16 mouse cellular contexts compared by ENCODE assay signal in the genomic region with DNA sequence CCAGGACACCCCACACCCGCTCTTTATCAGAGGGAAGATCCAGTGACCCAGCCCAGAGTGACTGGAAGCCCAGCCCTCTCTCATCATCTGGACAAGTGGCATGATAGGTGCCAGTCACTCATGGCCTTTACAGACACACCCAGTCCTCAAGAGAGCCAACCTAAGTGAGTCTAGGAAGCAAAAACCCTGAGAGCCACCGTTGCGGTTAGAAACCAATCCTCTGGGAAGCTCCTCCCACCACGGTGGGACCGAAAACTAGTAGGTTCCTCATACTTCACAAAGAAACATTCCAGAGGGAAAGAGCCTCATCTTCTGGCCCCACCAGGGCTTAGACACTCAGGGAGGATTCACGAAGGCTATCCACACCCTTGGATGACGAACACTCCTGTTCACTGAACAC. TPM values are rescaled to one million over a fixed set of nuclear protein-coding genes. Genes with fewer than 3 reads are reported as not detected.
A peak's percentile ranks its signal among the peaks of the same experiment; 100 is the strongest.
DNase-seq lines count a peak whose midpoint lies in the region; ATAC-seq and TF ChIP-seq lines count a peak whose summit lies in the region.
"Had no signal": no experiment of that assay in that cellular context is flagged by ENCODE, and none has a peak within 500 bp of the region (broad histone marks: within the 10 kb centered on the region; RNA-seq: fewer than 3 reads in every experiment).

No protein-coding gene starts in this region.

- peaks cover 11% of the 10 kb centered on the region; the same call in 1 of the 2 replicates for H3K79me2 ChIP-seq in liver, adult 2 months (ENCODE audit: control insufficient read depth, insufficient read depth, low read length)
- H3K79me2 ChIP-seq in CH12.LX (replicated peaks; ENCODE audit: control insufficient read depth, extremely low read depth, insufficient read depth, poor library complexity, severe bottlenecking) = no peaks in the 10 kb centered on the region

- WGBS in heart, embryonic 11.5 days (ENCODE audit: insufficient replicate concordance) = 65% methylated on average over 7 of the region's 7 CpGs
- 13% methylated on average over 7 of the region's 7 CpGs for WGBS in liver, adult 2 months

- H3K9me3 ChIP-seq in heart, embryonic 11.5 days (replicated peaks; ENCODE audit: control insufficient read depth, low read length) = no peaks in the 10 kb centered on the region
- no peaks in the 10 kb centered on the region for H3K9me3 ChIP-seq in CH12.LX (replicated peaks; ENCODE audit: low read length)
- H3K9me3 ChIP-seq: embryonic facial prominence, embryonic 12.5 days; forebrain, embryonic 15.5 days; neural tube, embryonic 12.5 days had no signal

- intact Hi-C loops in heart, postnatal 36 days (cut with DNase I) = loop anchor here (2.0 to 5.0 kb wide), 4 partner anchors 23 to 58 kb away; no protein-coding TSS in a partner anchor

- TF ChIP-seq EP300 in CH12.LX (IDR thresholded peaks at IDR 0.05; ENCODE audit: low read length) = no peak

- TF ChIP-seq RAD21 in CH12.LX (IDR thresholded peaks at IDR 0.05; ENCODE audit: low read depth, low read length) = no peak

- no peaks in the 10 kb centered on the region for H3K27me3 ChIP-seq in heart, embryonic 11.5 days (ENCODE audit: control insufficient read depth, insufficient read depth, low read length)
- H3K27me3 ChIP-seq in liver, adult 2 months (ENCODE audit: control insufficient read depth, insufficient read depth, low read length) = no peaks in the 10 kb centered on the region
- peaks cover 44% of the 10 kb centered on the region for H3K27me3 ChIP-seq in CH12.LX (replicated peaks)
- H3K27me3 ChIP-seq: embryonic facial prominence, embryonic 12.5 days; forebrain, embryonic 15.5 days; neural tube, embryonic 12.5 days had no signal

- in situ Hi-C loops in CH12.LX (cut with MboI; ENCODE audit: low pct_ligation_motif_present, low pct_unique_long_range_greater_than_20kb, low sequenced_read_pairs) = no loop called here

- DNase-seq in heart, postnatal 36 days = no peak
- DNase-seq in liver, adult 2 months (ENCODE audit: extremely low read depth, low read depth, low spot score) = peak; percentile 75
- DNase-seq in liver (no peak), CH12.LX (ENCODE audit: extremely low read depth) (no peak)
- peak; percentile 67 for DNase-seq in lung, postnatal 36 days
- DNase-seq in cerebellum, adult 11-12 months = no peak
- DNase-seq: adrenal gland, postnatal 14 days; B cell, adult 2 months; cerebellum, adult 18-20 months; kidney, adult 8-10 months; thymus, postnatal 25 days had no signal

- TF ChIP-seq CTCF in liver, adult 2 months (IDR thresholded peaks at IDR 0.05; ENCODE audit: low read depth, low read length) = no peak
- no peak for TF ChIP-seq CTCF in CH12.LX (conservative IDR thresholded peaks at IDR 0.05 in 1 of 2, IDR thresholded peaks at IDR 0.05 in 1 of 2; ENCODE audit: low read depth in 2 of 2, low read length in 2 of 2)

- dilution Hi-C loops in CH12.LX (cut with MboI; ENCODE audit: extremely low pct_ligation_motif_present, extremely low pct_unique_long_range_greater_than_20kb, low sequenced_read_pairs) = no loop called here

- H3K36me3 ChIP-seq in heart, embryonic 11.5 days (ENCODE audit: control insufficient read depth, insufficient read depth, low read length) = no peaks in the 10 kb centered on the region
- no peaks in the 10 kb centered on the region for H3K36me3 ChIP-seq in liver, adult 2 months (ENCODE audit: control insufficient read depth, insufficient read depth, low read length)
- no peaks in the 10 kb centered on the region for H3K36me3 ChIP-seq in CH12.LX (replicated peaks in 1 of 2; ENCODE audit: control insufficient read depth in 1 of 2, insufficient read depth in 1 of 2, low read length in 1 of 2)

- ATAC-seq in heart, embryonic 11.5 days (replicated peaks; ENCODE audit: insufficient number of reproducible peaks, low FRiP score, low TSS enrichment) = no peak
- ATAC-seq: forebrain, embryonic 15.5 days had no signal

- no peak overlapping the region for H3K4me2 ChIP-seq in heart, embryonic 11.5 days
- H3K4me2 ChIP-seq in CH12.LX (ENCODE audit: insufficient read depth, low read depth, poor library complexity, severe bottlenecking) = 0 out of 2 replicates have a peak overlapping the region, but pooled peaks have one; percentile 24
- H3K4me2 ChIP-seq: embryonic facial prominence, embryonic 12.5 days; forebrain, embryonic 15.5 days; hindbrain, embryonic 14.5 days; neural tube, embryonic 12.5 days had no signal

- no peak for TF ChIP-seq POLR2A in liver, adult 2 months (IDR thresholded peaks at IDR 0.05; ENCODE audit: extremely low read depth, insufficient read depth, low read length)
- no peak for TF ChIP-seq POLR2A in CH12.LX (IDR thresholded peaks at IDR 0.05; ENCODE audit: low read depth, low read length)

- 0 out of 2 replicates have a peak overlapping the region, but pooled peaks have one; percentile 34 for H3K9ac ChIP-seq in heart, embryonic 11.5 days (ENCODE audit: low read depth, low read length)
- peak overlapping the region; percentile 83 for H3K9ac ChIP-seq in liver, adult 2 months (ENCODE audit: low read depth, low read length)
- no peak overlapping the region for H3K9ac ChIP-seq in CH12.LX (ENCODE audit: insufficient read depth, low read depth)
- H3K9ac ChIP-seq: embryonic facial prominence, embryonic 12.5 days; forebrain, embryonic 15.5 days; hindbrain, embryonic 14.5 days; neural tube, embryonic 12.5 days had no signal

- H3K4me3 ChIP-seq in heart, embryonic 11.5 days (ENCODE audit: low read depth, low read length) = no peak overlapping the region
- peak overlapping the region; percentile 68 for H3K4me3 ChIP-seq in liver, adult 2 months (ENCODE audit: insufficient read depth, low read depth, low read length)
- H3K4me3 ChIP-seq in CH12.LX (replicated peaks in 1 of 3; ENCODE audit: low read depth in 2 of 3, low read length in 2 of 3, poor library complexity in 1 of 3) = no peak overlapping the region
- H3K4me3 ChIP-seq: embryonic facial prominence, embryonic 12.5 days; forebrain, embryonic 15.5 days; neural tube, embryonic 12.5 days had no signal

- H3K27ac ChIP-seq in heart, embryonic 11.5 days (ENCODE audit: low read depth, low read length) = no peak overlapping the region
- H3K27ac ChIP-seq in liver, adult 2 months (replicated peaks; ENCODE audit: insufficient read depth, low read depth, low read length) = peak overlapping the region; percentile 99
- no peak overlapping the region for H3K27ac ChIP-seq in CH12.LX (ENCODE audit: insufficient read depth, low read depth)
- H3K27ac ChIP-seq: embryonic facial prominence, embryonic 12.5 days; forebrain, embryonic 15.5 days; hindbrain, embryonic 14.5 days; neural tube, embryonic 12.5 days had no signal

- peaks cover 28% of the 10 kb centered on the region for H3K4me1 ChIP-seq in heart, embryonic 11.5 days (ENCODE audit: control insufficient read depth, insufficient read depth, low read length)
- H3K4me1 ChIP-seq in liver, adult 2 months (ENCODE audit: control insufficient read depth, insufficient read depth, low read length) = peaks cover 14% of the 10 kb centered on the region
- peaks cover 6 to 7% of the 10 kb centered on the region in 2 experiments; a peak in 3 of 4 replicates for H3K4me1 ChIP-seq in CH12.LX (ENCODE audit: control insufficient read depth in 1 of 2, insufficient read depth in 2 of 2)

TF ChIP-seq in CH12.LX, 34 proteins besides CTCF, POLR2A, EP300 and RAD21:
- TF ChIP-seq ETS1 (conservative IDR thresholded peaks at IDR 0.05; ENCODE audit: low read depth, low read length) (no peak), SMC3 (IDR thresholded peaks at IDR 0.05; ENCODE audit: low read depth, low read length) (no peak), TBP (conservative IDR thresholded peaks at IDR 0.05; ENCODE audit: low read depth, low read length) (no peak), PAX5 (IDR thresholded peaks at IDR 0.05; ENCODE audit: low read length) (no peak), UBTF (IDR thresholded peaks at IDR 0.05; ENCODE audit: low read depth, low read length) (no peak), MAFK (IDR thresholded peaks at IDR 0.05; ENCODE audit: insufficient replicate concordance, low read length) (no peak), SIN3A (IDR thresholded peaks at IDR 0.05; ENCODE audit: low read length) (no peak), CHD2 (IDR thresholded peaks at IDR 0.05; ENCODE audit: low read length) (no peak), USF2 (conservative IDR thresholded peaks at IDR 0.05; ENCODE audit: low read depth, low read length) (no peak)

RNA-seq across cellular contexts. Expression of a gene that starts 50.0 kb away (rescaled TPM):
- 9.7 and 12.9 TPM in 2 replicates for polyA plus RNA-seq in heart, embryonic 11.5 days (2014; fragmentation: Nextera tagmentation; extraction: Ambion mirVana)
- total RNA-seq in heart, postnatal 36 days (2021) = 10 to 100 TPM; 62.5 to 65.0 TPM
- total RNA-seq in liver, adult 2 months (2014; rRNA removed) = 17.7 and 25.5 TPM in 2 replicates
- polyA plus RNA-seq in liver, adult 2 months (2012; rRNA removed) = 54.4 and 69.9 TPM in 2 replicates
- total RNA-seq in CH12.LX (2012; rRNA removed) (4.5 and 5.9 TPM in 2 replicates), CH12.LX (2014; rRNA removed) (9.7 and 10.2 TPM in 2 replicates)
- 14.6 and 15.8 TPM in 2 replicates for polyA plus RNA-seq in CH12.LX (2012; ENCODE audit: insufficient read length, low read depth)

Comparison
In these comparisons a context has a peak if more than half of its experiments do, and no peak if none do; other contexts are left out.
1. DNase-seq: peak in liver, adult 2 months (single experiment) and lung, postnatal 36 days (single experiment); none in heart, postnatal 36 days (0 of 2), liver (single experiment), CH12.LX (single experiment) and cerebellum, adult 11-12 months (single experiment).